In genomic region chr2:8379590-8379989, GRCm38 (mm10) we compare ENCODE assay signal across 12 mouse cellular contexts.
DNase-seq lines count a peak whose midpoint lies in the region; ATAC-seq and TF ChIP-seq lines count a peak whose summit lies in the region.
"Had no signal": no experiment of that assay in that cellular context is flagged by ENCODE, and none has a peak within 500 bp of the region (broad histone marks: within the 10 kb centered on the region; RNA-seq: fewer than 3 reads in every experiment).

No protein-coding gene starts in this region.

- no peak overlapping the region for H3K27ac ChIP-seq in forebrain, embryonic 14.5 days (ENCODE audit: low read depth, low read length)
- no peak overlapping the region for H3K27ac ChIP-seq in forebrain, embryonic 11.5 days (ENCODE audit: low read depth, low read length)
- H3K27ac ChIP-seq in layer of hippocampus, adult 2 months = peak overlapping the region; percentile 81
- H3K27ac ChIP-seq: embryonic facial prominence, embryonic 13.5 days; heart, embryonic 10.5 days; hindbrain, embryonic 12.5 days; intestine, embryonic 15.5 days had no signal

- peak; percentile 83 for DNase-seq in forebrain, embryonic 14.5 days (ENCODE audit: low spot score)
- no peak for DNase-seq in forebrain, embryonic 11.5 days (ENCODE audit: low spot score)
- no peak for DNase-seq in layer of hippocampus, adult 2 months (ENCODE audit: low spot score in 2 of 2)
- DNase-seq in layer of hippocampus, postnatal 25 days (ENCODE audit: extremely low spot score in 1 of 2, low spot score in 1 of 2) = no peak
- peak; percentile 47 for DNase-seq in brain, embryonic 18.5 days (ENCODE audit: low read depth, low spot score)
- no peak for DNase-seq in ovary, postnatal 14 days (ENCODE audit: low spot score)
- DNase-seq: adrenal gland, adult 2 months; adrenal gland, postnatal 25 days had no signal

- TF ChIP-seq CTCF in layer of hippocampus, adult 2 months (conservative IDR thresholded peaks at IDR 0.05) = no peak

- H3K36me3 ChIP-seq in forebrain, embryonic 14.5 days (ENCODE audit: control insufficient read depth, insufficient read depth, low read length) = no peaks in the 10 kb centered on the region
- no peaks in the 10 kb centered on the region for H3K36me3 ChIP-seq in forebrain, embryonic 11.5 days (ENCODE audit: control insufficient read depth, insufficient read depth, low read length)
- H3K36me3 ChIP-seq: embryonic facial prominence, embryonic 13.5 days; heart, embryonic 10.5 days; hindbrain, embryonic 12.5 days; intestine, embryonic 15.5 days had no signal

- no peaks in the 10 kb centered on the region for H3K9me3 ChIP-seq in forebrain, embryonic 14.5 days (replicated peaks; ENCODE audit: control insufficient read depth, low read length)
- no peaks in the 10 kb centered on the region for H3K9me3 ChIP-seq in forebrain, embryonic 11.5 days (ENCODE audit: control insufficient read depth, low read length)
- H3K9me3 ChIP-seq: embryonic facial prominence, embryonic 13.5 days; heart, embryonic 10.5 days; hindbrain, embryonic 12.5 days; intestine, embryonic 15.5 days had no signal

- no peaks in the 10 kb centered on the region for H3K4me1 ChIP-seq in forebrain, embryonic 14.5 days (ENCODE audit: control insufficient read depth, insufficient read depth, low read length)
- no peaks in the 10 kb centered on the region for H3K4me1 ChIP-seq in forebrain, embryonic 11.5 days (replicated peaks; ENCODE audit: control insufficient read depth, insufficient read depth, low read length)
- H3K4me1 ChIP-seq: embryonic facial prominence, embryonic 13.5 days; heart, embryonic 10.5 days; hindbrain, embryonic 12.5 days; intestine, embryonic 15.5 days had no signal

- H3K9ac ChIP-seq in forebrain, embryonic 14.5 days (ENCODE audit: low read length) = no peak overlapping the region
- H3K9ac ChIP-seq in forebrain, embryonic 11.5 days (ENCODE audit: low read length) = no peak overlapping the region
- H3K9ac ChIP-seq: embryonic facial prominence, embryonic 13.5 days; hindbrain, embryonic 12.5 days; intestine, embryonic 15.5 days had no signal

- no peaks in the 10 kb centered on the region for H3K27me3 ChIP-seq in forebrain, embryonic 14.5 days (replicated peaks; ENCODE audit: control insufficient read depth, insufficient read depth, low read length)
- H3K27me3 ChIP-seq in forebrain, embryonic 11.5 days (ENCODE audit: control insufficient read depth, insufficient read depth, low read length) = no peaks in the 10 kb centered on the region
- H3K27me3 ChIP-seq: embryonic facial prominence, embryonic 13.5 days; hindbrain, embryonic 12.5 days; intestine, embryonic 15.5 days had no signal

- WGBS in forebrain, embryonic 14.5 days = 48% methylated on average over 3 of the region's 3 CpGs
- WGBS in forebrain, embryonic 11.5 days = 89% methylated on average over 3 of the region's 3 CpGs

- H3K4me2 ChIP-seq in forebrain, embryonic 14.5 days (ENCODE audit: low read length) = no peak overlapping the region
- H3K4me2 ChIP-seq in forebrain, embryonic 11.5 days (ENCODE audit: low read depth, low read length, severe bottlenecking) = no peak overlapping the region
- H3K4me2 ChIP-seq: embryonic facial prominence, embryonic 13.5 days; hindbrain, embryonic 12.5 days; intestine, embryonic 15.5 days had no signal

- ATAC-seq in forebrain, embryonic 14.5 days = peak; percentile 68; the same call in 1 of the 2 replicates
- no peak for ATAC-seq in forebrain, embryonic 11.5 days (replicated peaks; ENCODE audit: low FRiP score)
- ATAC-seq: intestine, embryonic 15.5 days had no signal

- H3K4me3 ChIP-seq in forebrain, embryonic 14.5 days (ENCODE audit: low read depth, low read length) = no peak overlapping the region
- H3K4me3 ChIP-seq in forebrain, embryonic 11.5 days (ENCODE audit: low read depth, low read length) = no peak overlapping the region
- H3K4me3 ChIP-seq in layer of hippocampus, adult 2 months = no peak overlapping the region
- H3K4me3 ChIP-seq: embryonic facial prominence, embryonic 13.5 days; heart, embryonic 10.5 days; hindbrain, embryonic 12.5 days; intestine, embryonic 15.5 days had no signal

Comparison
In these comparisons a context has a peak if more than half of its experiments do, and no peak if none do; other contexts are left out.
1. DNase-seq: peak in forebrain, embryonic 14.5 days (single experiment) and brain, embryonic 18.5 days (single experiment); none in forebrain, embryonic 11.5 days (single experiment), layer of hippocampus, adult 2 months (0 of 2), layer of hippocampus, postnatal 25 days (0 of 2) and ovary, postnatal 14 days (single experiment).